Mouse (Mus musculus) heart, postnatal 0 days (tissue): ENCODE results near the gene Irf2bp1. TPM values are rescaled to one million over a fixed set of nuclear protein-coding genes. Genes with fewer than 3 reads are reported as not detected.
A peak's percentile ranks its signal among the peaks of the same experiment; 100 is the strongest.

Experiments used
- ATAC-seq: fragments of 200-750 bp; cut with Nextera tagmentation; 2 replicates; pipeline ENCODE4 v1.8.0; 2017; ENCODE audit warnings: low read depth, moderate number of reproducible peaks, moderate library complexity; ENCODE audit not compliant: insufficient read depth
- DNase-seq: peaks from one replicate; pipeline ENCODE4 v3.0.0-alpha.2; 2016; ENCODE audit warnings: low spot score
- H3K27ac ChIP-seq: fragments of 300-500 bp; sonication (generic); 2 replicates; pipeline ENCODE4 v1.5.1; 2014; ENCODE audit warnings: low read depth, mild to moderate bottlenecking
- H3K27me3 ChIP-seq: fragments of 300-500 bp; sonication (generic); 2 replicates; pipeline ENCODE4 v1.6.1; 2014; ENCODE audit warnings: low read length, mixed read lengths; ENCODE audit not compliant: control insufficient read depth, insufficient read depth
- H3K36me3 ChIP-seq: fragments of 300-500 bp; sonication (generic); replicated peaks from 2 replicates; pipeline ENCODE4 v1.6.1; 2014; ENCODE audit warnings: low read length, mixed read lengths; ENCODE audit not compliant: control insufficient read depth, insufficient read depth
- H3K4me1 ChIP-seq: fragments of 300-500 bp; sonication (generic); 2 replicates; pipeline ENCODE4 v1.6.1; 2014; ENCODE audit warnings: antibody characterized with exemption; ENCODE audit not compliant: control insufficient read depth, insufficient read depth
- H3K4me2 ChIP-seq: fragments of 300-500 bp; sonication (generic); 2 replicates; pipeline ENCODE4 v1.6.1; 2014; ENCODE audit warnings: low read depth, mild to moderate bottlenecking, low read length, moderate library complexity
- H3K4me3 ChIP-seq: fragments of 300-500 bp; sonication (generic); 2 replicates; pipeline ENCODE4 v1.5.1; 2014; ENCODE audit warnings: low read depth, low read length
- H3K9ac ChIP-seq: fragments of 300-500 bp; sonication (generic); replicated peaks from 2 replicates; pipeline ENCODE4 v1.6.1; 2014; ENCODE audit warnings: low read depth, low read length, mixed read lengths
- H3K9me3 ChIP-seq: fragments of 300-500 bp; sonication (generic); replicated peaks from 2 replicates; pipeline ENCODE4 v1.6.1; 2016; ENCODE audit warnings: low read length; ENCODE audit not compliant: control insufficient read depth
- CTCF ChIP-seq: IDR thresholded peaks from 2 replicates; pipeline ENCODE4 v1.5.1; 2016; ENCODE audit warnings: antibody characterized with exemption, control low read depth, low read depth
- EP300 ChIP-seq: IDR thresholded peaks from 2 replicates; pipeline ENCODE4 v1.6.1; 2016; ENCODE audit warnings: antibody characterized with exemption, low read depth
- WGBS: fragments of 180-500 bp; shearing (Covaris S2); extraction: QIAGEN DNeasy Blood & Tissue Kit; methylation state at CpG from one replicate; pipeline ENCODE4 v1.1.7; 2014; 5-methylcytosine and 5-hydroxymethylcytosine counted together
- polyA plus RNA-seq: library from polyadenylated mRNA; unstranded; fragments of >200 nt; fragmentation: Nextera tagmentation; extraction: Ambion mirVana; gene quantifications from 2 replicates; pipeline ENCODE4 v1.2.1, GENCODE M21; 2015
- total RNA-seq: library from RNA; depleted of rRNA; stranded (reverse); fragments of >200 nt; gene quantifications from 2 replicates; pipeline ENCODE4 v1.2.3, GENCODE M21; 2014; ENCODE audit warnings: low replicate concordance

The Irf2bp1 gene
- total and polyA plus RNA-seq, 2 experiments from 2014 or later = 7.1 to 51.3 TPM

DNA sequence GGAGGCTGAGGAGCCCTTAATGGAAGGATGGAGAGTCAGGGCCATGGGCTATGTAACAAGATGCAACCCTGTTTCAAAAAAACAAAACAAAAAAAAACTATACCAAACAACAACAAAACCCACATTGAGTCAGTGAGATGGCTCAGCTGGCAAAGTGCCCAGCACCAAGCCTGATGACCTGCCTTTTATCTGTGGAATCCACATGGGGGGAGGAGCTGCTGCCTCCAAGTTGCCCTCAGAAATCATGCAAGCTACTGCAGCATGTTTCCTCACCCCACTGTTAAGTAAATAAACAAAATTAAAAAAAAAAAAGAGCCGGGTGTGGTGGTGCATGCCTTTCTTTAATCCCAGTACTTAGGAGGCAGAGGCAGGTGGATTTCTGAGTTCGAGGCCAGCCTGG is 17.3 kb upstream of the Irf2bp1 start:
- Histone ChIP-seq H3K9me3 (no peaks in the 10 kb centered on the region), H3K4me2 (no peak overlapping the region), H3K4me1 (peaks cover 5% of the 10 kb centered on the region), H3K36me3 (no peaks in the 10 kb centered on the region), H3K9ac (no peak overlapping the region), H3K27me3 (peaks cover 4% of the 10 kb centered on the region; the same call in 1 of the 2 replicates), H3K4me3 (no peak overlapping the region), H3K27ac (no peak overlapping the region)
- WGBS = 63% methylated on average over 2 of the region's 2 CpGs
- DNase-seq (no peak), ATAC-seq (no peak)
- TF ChIP-seq CTCF = no peak
- TF ChIP-seq EP300 = no peak

DNA sequence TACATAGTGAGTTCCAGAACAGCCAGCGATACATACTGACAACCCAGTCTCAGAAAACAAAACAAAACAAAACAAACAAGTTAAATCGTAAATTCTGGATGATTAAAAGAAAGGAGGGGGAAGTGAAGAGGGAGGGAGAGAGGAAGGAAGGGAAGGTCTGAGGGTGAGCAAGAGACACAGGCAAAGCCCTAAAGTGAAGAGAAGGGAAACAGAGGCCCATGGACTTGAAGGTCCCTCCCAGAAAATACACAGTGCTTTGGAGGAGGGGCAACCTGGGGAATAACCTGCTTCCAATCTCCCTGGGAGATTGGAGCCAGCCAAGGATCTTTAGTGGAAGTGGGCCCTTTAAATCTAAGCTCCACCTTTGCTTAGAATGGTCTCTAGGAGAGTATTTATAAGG is 16.7 kb upstream of the Irf2bp1 start, which contains the start of gene Nanos2:
Gene Nanos2 (plus strand): TSS at position 301 of the 400 bp plus-strand sequence.
- peaks cover 10% of the 10 kb centered on the region; the same call in 1 of the 2 replicates for H3K27me3 ChIP-seq
- no peak within 1 kb of the TSS for H3K27ac ChIP-seq
- 62% methylated on average over 2 of the region's 2 CpGs for WGBS
- no peaks in the 10 kb centered on the region for H3K9me3 ChIP-seq
- H3K4me2 ChIP-seq = no peak within 1 kb of the TSS
- no peak for TF ChIP-seq EP300
- no peak for TF ChIP-seq CTCF
- H3K9ac ChIP-seq = no peak within 1 kb of the TSS
- no peak for ATAC-seq
- H3K4me3 ChIP-seq = no peak within 1 kb of the TSS
- H3K4me1 ChIP-seq = peaks cover 5% of the 10 kb centered on the region
- DNase-seq = no peak
- no peaks in the 10 kb centered on the region for H3K36me3 ChIP-seq

DNA sequence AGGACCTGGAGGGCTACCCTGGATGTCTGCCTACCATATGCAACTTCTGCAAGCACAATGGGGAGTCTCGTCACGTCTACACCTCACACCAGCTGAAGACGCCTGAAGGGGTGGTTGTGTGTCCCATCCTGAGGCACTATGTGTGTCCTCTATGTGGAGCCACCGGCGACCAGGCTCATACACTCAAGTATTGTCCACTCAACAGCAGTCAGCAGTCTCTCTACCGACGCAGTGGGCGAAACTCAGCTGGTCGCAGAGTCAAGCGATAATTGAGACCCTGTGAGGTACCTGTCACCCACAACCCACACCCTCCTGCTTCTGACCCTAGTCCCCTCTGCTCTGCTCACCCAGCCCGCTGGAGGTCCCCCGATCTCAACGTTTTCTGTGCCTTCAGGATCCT is 16.1 kb upstream of the Irf2bp1 start:
- no peaks in the 10 kb centered on the region for H3K9me3 ChIP-seq
- no peaks in the 10 kb centered on the region for H3K36me3 ChIP-seq
- TF ChIP-seq CTCF (no peak), EP300 (no peak)
- ATAC-seq (no peak), DNase-seq (no peak)
- H3K4me3 ChIP-seq = no peak overlapping the region
- no peak overlapping the region for H3K4me2 ChIP-seq
- 62% methylated on average over 13 of the region's 13 CpGs for WGBS
- no peak overlapping the region for H3K27ac ChIP-seq
- peaks cover 16% of the 10 kb centered on the region; the same call in 1 of the 2 replicates for H3K27me3 ChIP-seq
- peaks cover 5% of the 10 kb centered on the region for H3K4me1 ChIP-seq
- H3K9ac ChIP-seq = no peak overlapping the region

DNA sequence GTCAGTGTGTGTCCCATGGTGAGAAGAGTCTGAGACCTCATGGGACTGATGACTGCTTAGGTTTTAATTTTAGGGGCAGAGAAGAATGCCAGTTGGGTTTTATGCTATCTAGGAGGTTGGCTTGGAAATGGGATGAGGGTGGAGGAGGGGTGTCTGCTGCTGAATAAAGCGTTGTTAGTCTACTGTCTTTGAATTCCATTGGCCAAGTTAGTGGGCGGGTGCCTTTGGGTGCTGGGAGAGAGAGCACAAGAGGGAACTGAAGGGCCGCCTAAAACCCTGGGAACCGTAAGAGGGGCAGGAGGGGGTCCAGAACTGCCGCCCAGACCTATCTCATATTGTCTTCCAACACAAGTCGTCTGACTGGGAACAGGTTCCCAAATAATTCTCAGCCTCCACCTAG is 15.1 kb upstream of the Irf2bp1 start:
- Histone ChIP-seq H3K27me3 (peaks cover 19% of the 10 kb centered on the region; the same call in 1 of the 2 replicates), H3K4me1 (peaks cover 5% of the 10 kb centered on the region), H3K9me3 (no peaks in the 10 kb centered on the region), H3K9ac (no peak overlapping the region), H3K27ac (no peak overlapping the region), H3K36me3 (no peaks in the 10 kb centered on the region), H3K4me2 (no peak overlapping the region), H3K4me3 (no peak overlapping the region)
- TF ChIP-seq CTCF = no peak
- no peak for TF ChIP-seq EP300
- no peak for DNase-seq
- no peak for ATAC-seq
- 67% methylated on average over 6 of the region's 6 CpGs for WGBS

DNA sequence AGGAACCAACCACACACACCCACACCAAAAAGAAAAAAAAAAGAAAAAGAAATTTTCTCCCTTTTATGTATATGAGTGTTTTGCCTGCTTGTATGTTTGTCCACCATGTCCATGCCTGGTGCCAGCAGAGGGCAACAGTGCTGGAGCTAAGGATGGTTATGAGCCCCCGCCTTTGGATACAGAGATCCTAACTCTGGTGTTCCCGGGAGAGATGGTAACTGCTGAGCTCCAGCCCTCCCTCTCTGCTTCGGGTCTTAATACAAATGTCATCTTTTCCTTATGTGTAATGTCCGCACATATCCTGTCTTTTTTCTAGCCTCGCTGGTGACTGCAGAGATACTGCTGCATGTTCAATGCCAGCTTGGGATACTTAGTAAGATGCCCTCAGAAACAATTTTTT is 13.8 kb upstream of the Irf2bp1 start:
- H3K27me3 ChIP-seq = peaks cover 19% of the 10 kb centered on the region; the same call in 1 of the 2 replicates

More for the DNA sequence above, 13.8 kb upstream of the Irf2bp1 start:
- ATAC-seq (no peak), DNase-seq (no peak)
- Histone ChIP-seq H3K4me3 (0 out of 2 replicates have a peak overlapping the region, but pooled peaks have one; percentile 56), H3K4me2 (peak overlapping the region; percentile 89; the same call in 1 of the 2 replicates), H3K36me3 (0 out of 2 replicates have a peak, but pooled peaks cover under 1% of the 10 kb centered on the region), H3K9ac (no peak overlapping the region), H3K27ac (no peak overlapping the region), H3K9me3 (no peaks in the 10 kb centered on the region), H3K4me1 (peaks cover 5% of the 10 kb centered on the region)
- 17% methylated on average over 5 of the region's 5 CpGs for WGBS
- TF ChIP-seq EP300 = no peak
- TF ChIP-seq CTCF = no peak
